Mouse (Mus musculus): Measurements from ENCODE around the gene Crebrf. TPM values are rescaled to one million over a fixed set of nuclear protein-coding genes. Genes with fewer than 3 reads are reported as not detected.

The Crebrf gene
- polyA plus RNA-seq, 1 experiment from 2014 or later = 2.5 TPM

- no peaks in the 10 kb centered on the region for H3K27me3 ChIP-seq (ENCODE audit: poor library complexity, severe bottlenecking)
- no peaks in the 10 kb centered on the region; the same call in 1 of the 2 replicates for H3K36me3 ChIP-seq (replicated peaks)
- no peak overlapping the region for H3K27ac ChIP-seq
- no peaks in the 10 kb centered on the region for H3K9me3 ChIP-seq
- no peak overlapping the region for H3K4me3 ChIP-seq
- DNase-seq (ENCODE audit: extremely low spot score, low spot score) = no peak
- no peaks in the 10 kb centered on the region for H3K4me1 ChIP-seq
- 89% methylated on average over 5 of the region's 5 CpGs for WGBS
Observed at GRCm38 (mm10) chr17:26767100-26767753, 51.8 kb downstream of the Crebrf start.

DNA sequence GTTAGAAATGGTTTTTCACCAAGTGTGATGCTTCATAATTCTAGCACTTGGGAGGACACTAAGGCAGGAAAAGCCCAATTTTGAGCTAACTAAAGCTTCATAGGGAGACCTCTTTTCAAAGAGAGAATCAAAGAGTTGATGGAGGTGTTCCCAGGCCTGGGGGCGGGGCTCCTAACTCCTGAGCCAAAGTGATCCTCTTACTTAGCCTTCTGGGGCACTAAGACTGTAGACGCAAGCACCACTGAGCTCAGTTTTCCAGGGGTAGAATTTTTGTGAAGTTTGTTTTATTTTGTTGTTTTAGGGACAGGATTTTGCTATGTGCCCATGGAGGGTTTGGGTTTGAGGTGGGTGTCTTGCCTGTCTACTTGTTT, 52.3 kb downstream of the Crebrf start:
- no peak overlapping the region for H3K4me3 ChIP-seq
- WGBS = 72% methylated on average over 2 of the region's 2 CpGs
- H3K27me3 ChIP-seq (ENCODE audit: poor library complexity, severe bottlenecking) = no peaks in the 10 kb centered on the region
- H3K27ac ChIP-seq = no peak overlapping the region
- DNase-seq (ENCODE audit: extremely low spot score, low spot score) = no peak
- H3K4me1 ChIP-seq = no peaks in the 10 kb centered on the region
- no peaks in the 10 kb centered on the region; the same call in 1 of the 2 replicates for H3K36me3 ChIP-seq (replicated peaks)
- no peaks in the 10 kb centered on the region for H3K9me3 ChIP-seq

DNA sequence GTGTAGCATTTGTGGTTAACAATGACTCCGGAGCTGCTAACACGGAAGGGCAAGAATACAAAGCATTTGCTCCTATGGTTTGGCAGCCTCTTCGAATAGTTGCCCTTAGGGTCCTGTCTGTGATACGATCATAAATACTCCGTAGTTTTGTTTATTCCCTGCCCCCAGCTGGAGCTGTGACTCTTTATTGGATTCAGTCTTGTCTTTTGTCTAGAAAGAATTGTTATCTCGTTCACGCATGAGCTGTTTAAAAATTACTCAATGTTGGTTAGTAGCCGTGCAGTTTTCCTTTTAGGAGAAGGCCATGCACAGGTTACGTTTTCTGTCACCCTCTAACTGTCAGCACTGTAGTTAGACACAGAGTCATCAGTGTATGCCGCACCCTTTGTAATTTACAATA, 60.8 kb downstream of the Crebrf start:
- peaks cover 17% of the 10 kb centered on the region for H3K4me1 ChIP-seq
- H3K36me3 ChIP-seq (replicated peaks) = no peaks in the 10 kb centered on the region
- no peak overlapping the region for H3K27ac ChIP-seq
- WGBS = 76% methylated on average over 10 of the region's 10 CpGs
- DNase-seq (ENCODE audit: extremely low spot score, low spot score) = no peak
- H3K4me3 ChIP-seq = no peak overlapping the region
- H3K27me3 ChIP-seq (ENCODE audit: poor library complexity, severe bottlenecking) = 0 out of 2 replicates have a peak, but pooled peaks cover 9% of the 10 kb centered on the region
- no peaks in the 10 kb centered on the region for H3K9me3 ChIP-seq

GRCm38 (mm10) chr17:26778001-26778400, 62.6 kb downstream of the Crebrf start:
- DNase-seq (ENCODE audit: extremely low spot score, low spot score) = no peak
- H3K4me3 ChIP-seq = no peak overlapping the region
- H3K27me3 ChIP-seq (ENCODE audit: poor library complexity, severe bottlenecking) = 0 out of 2 replicates have a peak, but pooled peaks cover 9% of the 10 kb centered on the region
- H3K27ac ChIP-seq = no peak overlapping the region
- H3K9me3 ChIP-seq = no peaks in the 10 kb centered on the region
- H3K36me3 ChIP-seq (replicated peaks) = no peaks in the 10 kb centered on the region; the same call in 1 of the 2 replicates
- WGBS = 91% methylated on average over 4 of the region's 4 CpGs
- H3K4me1 ChIP-seq = peaks cover 26% of the 10 kb centered on the region

DNA sequence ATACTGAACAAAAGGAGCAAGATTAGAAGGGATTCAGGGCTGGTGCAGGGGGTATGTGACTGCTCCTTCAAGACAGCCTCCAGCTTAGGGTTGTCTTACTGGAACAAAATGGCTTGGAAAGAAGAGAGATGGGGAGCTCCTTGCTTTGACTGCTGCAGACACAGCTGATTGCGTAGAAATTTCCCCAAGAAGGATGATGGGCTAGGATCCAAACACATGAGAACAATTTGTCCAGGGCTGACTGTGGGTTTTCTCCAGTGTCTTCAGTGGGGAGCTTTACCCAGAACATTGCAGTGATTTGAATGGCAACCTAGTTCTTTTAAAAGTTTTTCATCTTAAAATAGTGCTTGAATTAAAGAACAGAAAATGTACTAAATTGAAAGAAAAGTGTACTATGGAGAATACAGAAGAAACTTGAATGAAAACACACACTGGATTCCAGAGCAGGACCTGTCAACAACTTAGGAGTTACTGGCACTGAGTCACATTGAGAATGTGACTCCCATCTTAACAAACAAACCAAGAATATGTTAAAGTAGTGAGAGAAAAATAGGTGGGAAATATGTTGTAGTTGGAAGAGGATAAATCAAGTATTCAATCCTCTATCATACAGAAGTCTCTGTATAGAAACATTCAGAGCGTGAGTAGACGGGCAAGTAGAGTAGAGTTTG, 63.1 kb downstream of the Crebrf start:
- Histone ChIP-seq H3K27me3 (ENCODE audit: poor library complexity, severe bottlenecking) (0 out of 2 replicates have a peak, but pooled peaks cover 9% of the 10 kb centered on the region), H3K4me3 (no peak overlapping the region), H3K36me3 (replicated peaks) (peaks cover 5% of the 10 kb centered on the region), H3K9me3 (no peaks in the 10 kb centered on the region), H3K4me1 (peaks cover 26% of the 10 kb centered on the region), H3K27ac (no peak overlapping the region)
- DNase-seq (ENCODE audit: extremely low spot score, low spot score) = no peak
- 95% methylated on average over 3 of the region's 3 CpGs for WGBS

- Histone ChIP-seq H3K4me1 (peaks cover 26% of the 10 kb centered on the region), H3K9me3 (no peaks in the 10 kb centered on the region), H3K36me3 (replicated peaks) (peaks cover 14% of the 10 kb centered on the region), H3K27ac (no peak overlapping the region), H3K4me3 (no peak overlapping the region), H3K27me3 (ENCODE audit: poor library complexity, severe bottlenecking) (0 out of 2 replicates have a peak, but pooled peaks cover 9% of the 10 kb centered on the region)
- no peak for DNase-seq (ENCODE audit: extremely low spot score, low spot score)
- 89% methylated on average over 2 of the region's 2 CpGs for WGBS
Observed at GRCm38 (mm10) chr17:26779471-26779870, 64.0 kb downstream of the Crebrf start.

GRCm38 (mm10) chr17:26780750-26781571, 65.5 kb downstream of the Crebrf start, which contains the start of gene Bnip1:
Gene Bnip1 (plus strand): TSS chr17:26781066.
- Histone ChIP-seq H3K9me3 (no peaks in the 10 kb centered on the region), H3K4me3 (peak within 1 kb of the TSS; percentile 81), H3K27ac (peak within 1 kb of the TSS; percentile 92), H3K4me1 (peaks cover 25% of the 10 kb centered on the region), H3K36me3 (replicated peaks) (peaks cover 26% of the 10 kb centered on the region), H3K27me3 (ENCODE audit: poor library complexity, severe bottlenecking) (0 out of 2 replicates have a peak, but pooled peaks cover 9% of the 10 kb centered on the region)
- under 1% methylated on average over 42 of the region's 42 CpGs for WGBS
- peak; percentile 78 for DNase-seq (ENCODE audit: extremely low spot score, low spot score)

DNA sequence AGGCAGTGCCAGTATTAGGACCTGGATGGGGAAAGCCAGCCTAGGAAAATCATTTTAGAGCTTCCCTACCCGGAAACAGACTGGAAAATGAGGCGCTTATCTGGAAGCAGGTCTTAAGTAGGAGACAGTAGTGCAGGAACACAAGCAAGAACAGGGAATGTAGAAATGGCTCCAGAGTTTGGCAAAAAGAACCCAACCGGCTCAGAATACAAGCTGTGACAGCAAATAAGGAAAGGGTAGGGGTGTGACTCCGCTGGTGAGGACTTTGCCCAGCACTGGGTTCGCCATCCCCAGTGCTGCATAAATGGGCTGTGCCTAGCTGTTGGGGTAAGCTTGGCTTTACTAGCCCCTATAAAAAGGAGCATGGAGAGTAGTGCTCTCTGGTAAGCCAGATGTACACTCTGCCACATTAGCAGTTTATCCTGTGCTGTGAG, 66.2 kb downstream of the Crebrf start:
- peak overlapping the region; percentile 81 for H3K4me3 ChIP-seq
- peaks cover 19% of the 10 kb centered on the region for H3K4me1 ChIP-seq
- peaks cover 32% of the 10 kb centered on the region for H3K36me3 ChIP-seq (replicated peaks)
- no peak for DNase-seq (ENCODE audit: extremely low spot score, low spot score)
- H3K9me3 ChIP-seq = no peaks in the 10 kb centered on the region
- WGBS = 29% methylated on average over 5 of the region's 5 CpGs
- peak overlapping the region; percentile 92 for H3K27ac ChIP-seq
- 0 out of 2 replicates have a peak, but pooled peaks cover 9% of the 10 kb centered on the region for H3K27me3 ChIP-seq (ENCODE audit: poor library complexity, severe bottlenecking)

DNA sequence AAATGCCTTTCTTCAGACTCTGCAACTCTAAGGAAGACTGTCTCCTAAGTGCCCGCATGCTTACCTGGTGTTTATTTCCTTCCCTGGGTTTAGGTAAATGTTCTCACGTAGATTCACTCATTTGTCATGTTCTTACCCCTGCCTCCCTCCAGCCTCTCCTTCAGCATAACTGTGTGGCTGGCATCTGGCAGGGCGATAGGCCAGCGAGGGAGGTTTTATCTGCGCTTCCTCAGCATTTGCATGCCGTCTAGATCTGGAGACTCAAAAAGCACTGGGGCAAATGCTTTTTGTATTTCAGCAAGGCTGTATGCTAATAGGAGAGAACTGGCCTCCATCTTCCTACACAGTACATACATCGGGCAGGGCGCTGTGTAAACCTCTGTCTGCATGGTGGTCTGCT, 69.1 kb downstream of the Crebrf start:
- Histone ChIP-seq H3K27ac (no peak overlapping the region), H3K4me3 (no peak overlapping the region), H3K4me1 (peaks cover 19% of the 10 kb centered on the region), H3K36me3 (replicated peaks) (peaks cover 58% of the 10 kb centered on the region), H3K27me3 (ENCODE audit: poor library complexity, severe bottlenecking) (0 out of 2 replicates have a peak, but pooled peaks cover 7% of the 10 kb centered on the region), H3K9me3 (no peaks in the 10 kb centered on the region)
- DNase-seq (ENCODE audit: extremely low spot score, low spot score) = no peak
- WGBS = 94% methylated on average over 8 of the region's 8 CpGs

- Histone ChIP-seq H3K27me3 (ENCODE audit: poor library complexity, severe bottlenecking) (no peaks in the 10 kb centered on the region), H3K27ac (no peak overlapping the region), H3K9me3 (no peaks in the 10 kb centered on the region), H3K36me3 (replicated peaks) (peaks cover 79% of the 10 kb centered on the region), H3K4me3 (no peak overlapping the region), H3K4me1 (peaks cover 5% of the 10 kb centered on the region)
- DNase-seq (ENCODE audit: extremely low spot score, low spot score) = no peak
- WGBS = 90% methylated on average over 7 of the region's 7 CpGs
Observed at GRCm38 (mm10) chr17:26786586-26786985, 71.1 kb downstream of the Crebrf start.

- no peaks in the 10 kb centered on the region for H3K9me3 ChIP-seq
- no peaks in the 10 kb centered on the region for H3K27me3 ChIP-seq (ENCODE audit: poor library complexity, severe bottlenecking)
- 97% methylated on average over 8 of the region's 8 CpGs for WGBS
- no peak overlapping the region for H3K4me3 ChIP-seq
- DNase-seq (ENCODE audit: extremely low spot score, low spot score) = no peak
- H3K36me3 ChIP-seq (replicated peaks) = peaks cover 89% of the 10 kb centered on the region
- H3K27ac ChIP-seq = no peak overlapping the region
- no peaks in the 10 kb centered on the region for H3K4me1 ChIP-seq
Observed at GRCm38 (mm10) chr17:26788986-26789385, 73.5 kb downstream of the Crebrf start.

DNA sequence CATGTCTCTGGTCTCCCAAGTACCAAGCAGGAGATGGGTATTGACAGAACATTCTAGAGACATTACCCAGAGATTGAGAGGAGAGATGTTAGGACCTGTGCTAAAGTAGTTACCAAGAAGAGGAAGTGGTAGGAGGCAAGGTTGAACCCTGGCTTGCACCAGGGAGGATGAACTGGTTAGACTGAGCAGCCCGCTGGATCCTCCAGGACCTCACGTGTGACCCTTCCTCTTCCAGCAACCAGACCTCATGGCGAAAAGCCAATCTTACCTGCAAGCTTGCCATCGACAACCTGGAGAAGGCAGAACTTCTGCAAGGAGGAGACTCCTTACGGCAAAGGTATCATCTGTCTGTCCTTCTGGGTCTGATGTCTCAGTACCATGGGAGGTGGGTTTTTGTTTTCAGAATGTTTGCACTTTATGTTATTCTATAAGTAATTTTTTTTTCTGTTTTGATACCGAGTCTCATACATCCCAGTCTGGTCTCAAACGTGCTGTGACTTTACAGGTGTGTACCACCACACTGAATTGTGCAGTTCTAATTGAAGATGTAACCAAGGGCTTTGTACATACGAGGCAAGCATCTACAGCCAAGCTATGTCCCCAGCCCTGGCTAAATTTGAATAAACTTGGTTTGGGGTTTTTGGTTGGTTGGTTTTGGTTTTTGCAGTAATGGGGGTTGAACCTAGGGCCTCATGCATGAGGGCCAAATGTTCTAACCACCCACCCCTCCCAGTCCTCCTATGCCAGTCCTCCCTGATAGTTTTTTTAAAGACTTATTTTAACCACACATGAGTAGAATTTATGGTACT, 74.2 kb downstream of the Crebrf start:
- Histone ChIP-seq H3K27me3 (ENCODE audit: poor library complexity, severe bottlenecking) (no peaks in the 10 kb centered on the region), H3K4me1 (no peaks in the 10 kb centered on the region), H3K4me3 (no peak overlapping the region), H3K36me3 (replicated peaks) (peaks cover 82% of the 10 kb centered on the region), H3K9me3 (no peaks in the 10 kb centered on the region), H3K27ac (no peak overlapping the region)
- DNase-seq (ENCODE audit: extremely low spot score, low spot score) = no peak
- WGBS = 93% methylated on average over 8 of the region's 8 CpGs

Data from forebrain, embryonic 10.5 days (tissue).